Mouse (Mus musculus) bone marrow, adult 2 months (tissue): ENCODE measurements around the gene Thtpa.

Experiments used
- CTCF ChIP-seq: fragments of 200-500 bp; IDR thresholded peaks from 2 replicates; pipeline ENCODE4 v1.5.1; 2011; ENCODE audit warnings: low read length, control low read depth; ENCODE audit not compliant: control insufficient read depth, insufficient read depth
- POLR2A ChIP-seq: fragments of 200-500 bp; IDR thresholded peaks from 2 replicates; pipeline ENCODE4 v1.6.1; 2011; ENCODE audit warnings: low read depth, mild to moderate bottlenecking, control low read depth, low read length, borderline replicate concordance; ENCODE audit not compliant: control insufficient read depth

- TF ChIP-seq CTCF (no peak), POLR2A (no peak)
Observed at GRCm38 (mm10) chr14:55064481-55065370, 29.9 kb upstream of the Thtpa start.
